Mouse (Mus musculus): ENCODE data around the gene Uhrf1bp1. TPM values are rescaled to one million over a fixed set of nuclear protein-coding genes. Genes with fewer than 3 reads are reported as not detected.

The Uhrf1bp1 gene
- polyA plus RNA-seq, 1 experiment, result 11.2 TPM

DNA sequence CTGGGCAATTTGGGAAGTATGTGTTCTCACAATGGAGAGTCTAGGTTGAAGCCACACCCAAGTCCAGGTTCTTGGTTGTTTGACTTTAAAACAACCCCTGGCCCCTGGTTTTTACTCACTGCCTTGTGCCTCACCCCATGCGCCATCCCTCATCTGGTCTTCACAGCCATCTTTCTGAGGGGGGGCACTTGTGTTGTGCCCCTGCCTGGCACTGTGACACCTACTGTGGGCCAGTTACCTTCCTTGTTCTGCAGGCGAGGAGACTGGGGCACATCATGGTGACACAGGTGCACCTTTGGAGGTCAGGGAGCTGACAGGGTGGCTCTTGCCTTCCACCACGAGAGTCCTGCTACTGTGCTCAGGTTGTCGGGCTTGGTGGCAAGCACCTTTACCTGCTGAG is 85.9 kb downstream of the Uhrf1bp1 start:
- peaks cover 44% of the 10 kb centered on the region for H3K4me1 ChIP-seq (ENCODE audit: control insufficient read depth, insufficient read depth, insufficient read length, low read length)
- H3K4me3 ChIP-seq (ENCODE audit: insufficient read depth, low read depth, low read length), result no peak overlapping the region
- no peak overlapping the region for H3K27ac ChIP-seq (replicated peaks; ENCODE audit: low read depth, low read length)

- Histone ChIP-seq H3K4me1 (ENCODE audit: control insufficient read depth, insufficient read depth, insufficient read length, low read length) (peaks cover 22% of the 10 kb centered on the region), H3K4me3 (ENCODE audit: insufficient read depth, low read depth, low read length) (no peak overlapping the region), H3K27ac (replicated peaks; ENCODE audit: low read depth, low read length) (no peak overlapping the region)
Measured at GRCm38 (mm10) chr17:27945546-27946216, 89.4 kb downstream of the Uhrf1bp1 start.

DNA sequence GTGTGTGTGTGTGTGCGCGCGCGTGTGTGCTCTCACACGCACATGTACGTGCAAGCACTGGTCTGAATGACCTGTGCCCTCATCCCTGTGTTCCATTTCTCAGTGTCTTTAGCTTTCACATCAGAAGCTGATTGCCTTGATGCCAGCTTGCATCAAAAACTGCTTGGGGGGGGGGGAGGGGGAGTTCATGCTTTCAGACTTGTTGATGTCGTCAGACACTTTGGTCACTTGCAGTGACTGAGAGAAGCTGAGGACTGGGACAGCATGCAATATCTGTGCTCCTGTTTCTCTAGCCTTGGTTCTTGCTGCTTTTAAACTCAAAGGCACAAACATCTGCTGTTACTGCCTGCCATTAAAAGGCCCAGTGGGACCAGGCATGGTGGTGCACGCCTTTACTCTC is 90.1 kb downstream of the Uhrf1bp1 start:
- no peak overlapping the region for H3K27ac ChIP-seq (replicated peaks; ENCODE audit: low read depth, low read length)
- peaks cover 18% of the 10 kb centered on the region for H3K4me1 ChIP-seq (ENCODE audit: control insufficient read depth, insufficient read depth, insufficient read length, low read length)
- no peak overlapping the region for H3K4me3 ChIP-seq (ENCODE audit: insufficient read depth, low read depth, low read length)

GRCm38 (mm10) chr17:27947155-27947554 is 90.9 kb downstream of the Uhrf1bp1 start:
- no peak overlapping the region for H3K4me3 ChIP-seq (ENCODE audit: insufficient read depth, low read depth, low read length)
- no peak overlapping the region for H3K27ac ChIP-seq (replicated peaks; ENCODE audit: low read depth, low read length)
- H3K4me1 ChIP-seq (ENCODE audit: control insufficient read depth, insufficient read depth, insufficient read length, low read length), result peaks cover 14% of the 10 kb centered on the region

Other genes starting within 250 kb of the Uhrf1bp1 start
- gene Nudt3, start 232.9 kb upstream of the Uhrf1bp1 start, polyA plus RNA-seq (2012; ENCODE audit: insufficient read depth, insufficient read length, missing spikeins), result 68.4 and 69.5 TPM in 2 replicates
- not detected in 2 replicates for gene RPS10-NUDT3, start 221.2 kb upstream of the Uhrf1bp1 start, polyA plus RNA-seq (2012; ENCODE audit: insufficient read depth, insufficient read length, missing spikeins)
- gene Rps10, start 219.8 kb upstream of the Uhrf1bp1 start, polyA plus RNA-seq (2012; ENCODE audit: insufficient read depth, insufficient read length, missing spikeins), result 671 and 765 TPM in 2 replicates
- not detected in 2 replicates for gene Pacsin1, start 200.9 kb upstream of the Uhrf1bp1 start, polyA plus RNA-seq (2012; ENCODE audit: insufficient read depth, insufficient read length, missing spikeins)
- gene Spdef, start 127.5 kb upstream of the Uhrf1bp1 start, polyA plus RNA-seq (2012; ENCODE audit: insufficient read depth, insufficient read length, missing spikeins), result not detected in 2 replicates
- gene D17Wsu92e, start 35.8 kb upstream of the Uhrf1bp1 start, polyA plus RNA-seq (2012; ENCODE audit: insufficient read depth, insufficient read length, missing spikeins), result 62.2 and 89.1 TPM in 2 replicates
- gene Snrpc, start 18.3 kb upstream of the Uhrf1bp1 start, polyA plus RNA-seq (2012; ENCODE audit: insufficient read depth, insufficient read length, missing spikeins), result 50.9 and 79.9 TPM in 2 replicates
- 14.0 and 18.0 TPM in 2 replicates for gene Anks1, start 52.9 kb downstream of the Uhrf1bp1 start, polyA plus RNA-seq (2012; ENCODE audit: insufficient read depth, insufficient read length, missing spikeins)
- 22.7 and 28.8 TPM in 2 replicates for gene Taf11, start 53.4 kb downstream of the Uhrf1bp1 start, polyA plus RNA-seq (2012; ENCODE audit: insufficient read depth, insufficient read length, missing spikeins)
- not detected in 2 replicates for gene Tcp11, start 224.2 kb downstream of the Uhrf1bp1 start, polyA plus RNA-seq (2012; ENCODE audit: insufficient read depth, insufficient read length, missing spikeins)

Measured in brown adipose tissue, adult 24 weeks (tissue).